Mouse (Mus musculus): ENCODE measurements around the gene Slc35e3.

DNA sequence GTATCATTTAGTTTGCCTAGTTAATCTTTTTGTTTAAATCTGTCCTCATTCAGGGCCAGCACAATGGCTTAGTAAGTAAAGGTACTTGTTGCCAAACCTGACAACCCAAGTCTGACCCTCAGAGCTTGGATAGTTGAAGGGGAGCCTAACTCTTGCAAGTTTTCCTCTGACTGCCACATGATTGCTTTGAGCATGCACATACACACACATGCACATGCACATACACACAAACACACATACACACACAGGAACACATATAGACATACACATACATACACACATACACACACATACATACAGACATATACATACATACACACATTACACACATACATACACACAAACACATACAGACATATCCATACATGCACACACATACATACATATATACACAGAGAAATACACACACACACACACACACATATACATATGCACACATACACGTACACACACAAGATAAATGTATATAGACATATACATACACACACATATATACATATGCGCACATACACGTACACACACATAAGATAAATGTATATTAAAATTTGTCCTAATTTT is 21.3 kb downstream of the Slc35e3 start:
- TF ChIP-seq CTCF (IDR thresholded peaks at IDR 0.05; ENCODE audit: borderline replicate concordance, extremely low read depth, insufficient read depth, insufficient read length) (no peak), POLR2A (IDR thresholded peaks at IDR 0.05; ENCODE audit: borderline replicate concordance, extremely low read depth, insufficient read depth, insufficient read length, poor library complexity, severe bottlenecking) (no peak)

Data from brain, embryonic 14.5 days (tissue).